Mouse (Mus musculus) cerebellum, adult 11-12 months (tissue): Measurements from ENCODE around the gene Pianp.

Experiments
- DNase-seq: peaks from one replicate; pipeline ENCODE4 v3.0.0; 2022

The Pianp gene

DNA sequence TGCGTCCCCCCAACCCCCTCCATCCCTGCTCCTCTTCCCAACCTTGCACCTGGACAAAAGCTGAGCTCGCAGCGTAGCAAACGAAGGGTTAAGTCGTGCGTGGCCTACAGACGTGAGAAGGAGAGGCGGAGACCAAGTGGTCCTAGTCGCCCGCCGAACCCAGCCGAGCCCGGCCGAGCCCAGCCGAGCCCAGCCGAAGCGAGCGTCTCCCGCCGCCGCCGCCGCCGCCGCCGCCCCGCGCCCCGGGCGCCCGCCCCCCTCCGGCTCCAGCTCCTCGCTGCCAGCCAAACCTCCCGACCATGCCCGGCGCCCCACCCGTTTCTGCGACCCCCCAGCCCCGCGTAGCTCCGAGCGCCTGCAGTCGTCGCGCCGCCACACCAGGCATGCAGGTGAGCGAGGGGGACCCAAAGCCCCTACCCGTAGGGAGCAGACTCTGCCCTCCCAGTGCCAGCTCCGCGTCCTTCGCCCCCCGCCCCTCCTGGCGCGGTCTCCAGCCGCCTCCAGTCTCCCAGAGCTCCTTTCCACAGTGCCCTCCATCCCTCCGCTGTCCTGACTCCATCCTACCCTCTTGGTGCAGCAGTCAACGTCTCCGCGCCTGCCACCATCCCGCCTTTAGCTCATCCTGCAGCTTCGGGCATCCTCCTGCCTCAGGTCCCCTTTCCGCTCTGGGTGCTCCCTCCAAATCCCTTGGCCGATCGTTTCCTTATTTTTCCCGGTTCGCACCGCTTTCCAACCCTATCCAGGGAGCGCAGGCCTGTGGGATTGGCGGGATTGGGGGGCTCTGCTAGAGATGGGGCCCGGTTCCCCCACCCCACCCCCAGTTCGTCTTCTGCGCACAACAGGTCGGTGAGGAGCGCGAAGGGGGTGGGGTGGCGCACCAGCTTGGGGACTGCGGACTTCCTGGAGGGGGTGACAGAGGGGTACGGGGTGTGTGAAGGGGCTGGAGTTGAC lies at the start of gene Pianp:
Pianp (plus strand) TSS at position 144 of the 951 bp plus-strand sequence.
- DNase-seq, result peak; percentile 86

DNA sequence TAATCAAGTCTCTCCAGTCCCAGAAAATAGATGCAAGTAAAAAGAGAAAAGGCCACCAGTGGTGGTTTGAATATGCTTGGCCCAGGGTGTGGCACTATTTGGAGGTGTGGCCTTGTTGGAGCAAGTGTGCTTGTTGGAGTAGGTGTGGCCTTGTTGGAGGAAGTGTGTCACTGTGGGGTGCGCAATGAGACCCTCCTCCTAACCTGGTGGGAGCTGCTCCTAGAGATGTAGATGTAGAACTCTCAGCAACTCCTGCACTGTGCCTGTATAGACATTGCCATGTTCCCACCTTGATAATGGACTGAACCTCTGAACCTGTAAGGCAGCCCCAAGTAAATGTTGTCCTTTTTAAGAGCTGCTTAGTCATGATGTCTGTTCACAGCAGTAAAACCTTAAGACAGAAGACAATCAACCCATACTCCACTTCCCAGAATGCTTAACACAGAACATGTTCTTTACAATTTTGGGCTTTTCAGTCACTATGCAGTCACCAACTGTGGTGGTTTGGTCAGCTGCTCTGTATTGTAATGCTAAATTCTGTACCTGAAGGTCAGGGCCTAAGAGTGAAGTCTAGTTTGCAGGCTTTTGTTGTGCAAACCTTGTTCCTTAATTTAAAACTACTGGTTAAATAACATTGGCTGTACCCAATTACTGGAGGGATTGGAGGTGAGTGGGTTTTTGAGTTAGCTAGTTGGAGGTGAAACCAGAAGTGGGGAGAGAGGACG lies 42.3 kb upstream of the Pianp start:
- DNase-seq, result no peak

DNA sequence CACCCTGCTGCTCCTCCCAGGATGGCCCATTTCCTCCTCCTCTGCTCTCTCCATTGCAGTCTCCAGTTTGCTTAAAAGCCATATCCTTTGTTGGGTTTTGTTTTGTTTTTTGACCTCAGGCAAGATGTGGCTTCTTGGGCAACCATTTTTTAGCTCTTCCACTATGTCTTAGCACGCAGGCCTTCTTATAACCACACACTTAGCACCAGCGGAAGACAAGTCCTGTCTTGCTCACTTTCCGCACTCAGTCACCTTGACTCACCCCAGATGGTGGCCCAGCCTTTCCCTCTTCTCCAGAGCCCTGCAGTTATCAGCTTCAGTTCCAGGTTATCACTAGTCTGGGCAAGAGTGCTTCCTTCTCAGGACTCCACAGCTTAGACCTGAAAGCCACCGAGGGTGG lies 41.3 kb upstream of the Pianp start:
- no peak for DNase-seq

DNA sequence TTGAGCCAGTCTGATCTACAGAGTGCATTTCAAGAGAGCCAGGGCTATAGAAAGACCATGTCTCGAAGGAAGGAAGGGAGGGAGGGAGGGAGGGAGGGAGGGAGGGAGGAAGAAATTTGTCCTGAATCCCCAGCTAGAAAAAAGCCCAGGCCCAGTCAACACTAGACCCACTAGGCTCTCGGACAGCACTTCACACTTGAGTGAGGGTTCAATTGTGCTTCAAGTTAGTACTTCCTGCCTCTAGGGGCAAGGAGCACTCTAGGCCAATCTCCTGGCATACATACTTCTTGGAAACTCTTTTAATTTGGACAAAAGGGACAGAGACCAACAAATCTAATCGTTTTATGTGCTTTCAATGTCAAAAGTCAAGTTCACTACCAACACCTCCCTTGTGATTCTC lies 38.4 kb upstream of the Pianp start:
- DNase-seq, result no peak

DNA sequence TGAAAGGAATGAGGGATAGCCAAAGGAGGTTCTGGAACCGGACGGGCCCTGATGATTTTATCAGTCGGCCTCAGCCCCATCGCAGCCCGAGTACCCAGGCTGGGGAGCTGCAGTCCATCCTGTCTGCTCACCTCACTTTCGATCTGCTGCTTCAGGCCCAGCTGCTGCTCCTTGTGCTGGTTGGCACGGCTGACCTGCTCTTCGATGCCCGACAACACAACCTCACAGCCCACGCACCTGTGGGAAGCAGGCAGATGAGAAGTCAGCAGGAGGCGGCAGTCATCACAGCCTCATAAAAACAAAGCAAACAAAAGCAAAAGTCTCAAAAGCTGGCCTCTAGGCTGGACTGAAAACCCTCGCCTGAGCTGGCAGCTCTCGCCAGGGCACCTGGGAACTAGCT lies 36.5 kb upstream of the Pianp start:
- peak; percentile 17 for DNase-seq

DNA sequence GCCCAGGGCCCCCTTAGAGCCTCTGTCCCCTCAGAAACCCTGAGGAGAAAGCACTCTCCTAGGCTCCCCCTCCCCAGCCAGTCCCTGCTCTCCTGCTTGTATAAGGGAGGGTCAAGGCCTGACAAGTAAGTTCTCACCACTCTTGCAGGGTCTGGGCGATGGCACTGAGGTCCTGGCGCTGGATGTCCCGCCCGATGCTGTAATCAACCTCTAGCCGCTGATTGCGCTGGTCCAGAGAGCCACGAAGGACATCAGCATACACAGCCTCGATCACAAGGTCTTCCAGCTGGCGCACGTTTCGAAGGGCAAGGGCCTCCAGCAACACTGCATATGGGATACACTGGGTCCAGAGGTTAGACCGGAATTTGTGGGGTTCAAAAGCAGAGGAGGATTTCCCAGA lies 35.5 kb upstream of the Pianp start:
- no peak for DNase-seq

DNA sequence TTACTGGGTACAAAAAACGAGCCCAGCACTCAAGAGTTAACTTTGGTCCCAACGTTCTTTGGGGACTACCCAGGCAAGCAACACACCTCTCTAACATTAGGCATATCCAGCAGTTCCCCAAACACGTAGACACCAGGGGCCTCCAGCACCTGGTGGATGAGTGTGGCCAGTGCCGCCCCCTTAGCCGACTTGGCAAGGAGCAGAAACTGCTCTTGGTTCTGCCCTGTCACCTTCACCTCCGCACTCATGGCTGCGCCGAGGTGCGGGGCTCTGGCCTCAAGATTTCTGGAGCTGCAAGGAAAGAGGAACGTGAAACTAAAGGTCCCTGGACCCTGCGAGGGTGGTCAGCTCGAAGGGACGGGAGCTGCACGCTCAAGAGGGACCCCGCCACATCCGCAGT lies 31.9 kb upstream of the Pianp start:
- no peak for DNase-seq

DNA sequence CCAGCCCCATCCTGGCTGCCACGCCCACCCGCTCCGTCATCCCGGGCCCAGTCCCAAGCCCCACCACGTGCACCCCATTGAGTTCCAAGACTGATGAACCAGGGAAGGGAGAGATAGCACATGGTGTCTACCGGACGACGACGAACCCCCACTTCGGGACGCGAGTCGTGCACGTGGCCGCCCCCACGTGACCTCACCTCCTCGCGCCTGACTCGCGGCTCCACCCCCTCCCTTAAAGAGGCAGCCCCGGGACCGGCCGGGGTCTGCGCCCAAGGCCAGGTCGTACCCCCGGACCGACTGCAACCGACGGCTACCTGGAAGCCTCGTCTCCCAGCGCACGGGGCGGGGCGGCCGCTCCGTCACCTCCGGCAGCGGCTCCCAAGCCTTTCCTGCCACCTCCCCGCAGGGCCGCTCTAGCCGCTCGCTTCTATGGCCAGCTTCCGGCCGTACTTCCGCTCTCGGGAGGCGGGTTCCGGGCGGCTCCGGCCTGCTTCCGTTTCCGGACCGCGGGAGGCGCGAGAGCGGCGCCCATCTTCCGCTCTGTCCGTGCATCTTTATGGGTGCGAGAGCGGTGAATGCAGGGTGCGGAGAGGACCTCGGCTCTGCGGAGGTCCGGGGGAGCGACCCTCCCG lies 31.3 kb upstream of the Pianp start, which contains the start of gene Cops7a:
Cops7a (minus strand) TSS at position 451 of the 632 bp plus-strand sequence.
- peak; percentile 95 for DNase-seq

DNA sequence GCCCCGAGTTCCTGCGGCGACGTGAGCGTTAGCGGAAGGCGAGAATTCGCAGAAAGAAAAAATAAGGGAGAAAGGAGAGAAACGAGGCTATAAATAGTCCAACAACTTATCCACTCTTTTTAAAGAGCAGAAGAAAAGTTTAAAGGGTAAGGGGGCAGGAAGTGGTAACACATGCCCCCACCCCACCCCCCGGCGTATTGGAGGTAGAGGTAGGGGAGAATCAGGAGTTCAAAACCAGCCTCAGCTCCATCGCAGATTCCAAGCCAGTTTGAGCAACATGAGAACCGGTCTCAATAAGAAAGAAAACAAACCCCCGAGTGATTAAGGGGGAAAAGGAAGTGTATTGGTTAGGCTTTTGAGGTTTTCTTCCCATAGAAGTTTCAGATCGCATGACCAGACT lies 30.7 kb upstream of the Pianp start:
- DNase-seq, result no peak

DNA sequence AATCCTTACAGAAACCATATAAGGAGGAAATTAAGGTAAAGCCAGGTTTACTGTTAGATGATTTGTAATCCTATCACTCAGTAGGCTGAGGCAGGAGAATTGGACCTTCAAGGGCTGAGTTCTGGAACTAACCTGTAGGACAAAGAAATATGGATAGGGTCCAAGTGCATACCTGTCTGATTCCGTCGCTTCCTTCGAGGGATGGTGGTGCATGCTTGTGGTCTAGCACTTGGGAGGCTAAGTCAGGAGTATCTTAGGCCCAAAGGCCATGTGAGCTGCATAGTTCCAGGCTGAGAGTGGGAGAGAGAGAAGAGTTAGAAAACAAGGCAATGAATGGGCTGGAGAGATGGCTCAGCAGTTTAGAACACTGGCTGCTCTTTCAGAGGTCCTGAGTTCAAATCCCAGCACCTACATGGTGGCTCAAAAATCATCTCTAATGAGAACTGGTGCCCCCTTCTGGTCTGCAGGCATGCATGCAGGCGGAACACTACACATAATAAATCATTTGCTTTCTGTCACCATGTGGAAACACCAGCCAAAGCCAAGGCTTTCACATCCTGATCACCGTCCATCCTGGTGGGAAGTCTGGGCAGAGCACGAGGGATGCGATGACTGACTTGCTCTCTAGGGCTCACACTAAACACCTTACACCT lies 29.9 kb upstream of the Pianp start:
- peak; percentile 28 for DNase-seq

DNA sequence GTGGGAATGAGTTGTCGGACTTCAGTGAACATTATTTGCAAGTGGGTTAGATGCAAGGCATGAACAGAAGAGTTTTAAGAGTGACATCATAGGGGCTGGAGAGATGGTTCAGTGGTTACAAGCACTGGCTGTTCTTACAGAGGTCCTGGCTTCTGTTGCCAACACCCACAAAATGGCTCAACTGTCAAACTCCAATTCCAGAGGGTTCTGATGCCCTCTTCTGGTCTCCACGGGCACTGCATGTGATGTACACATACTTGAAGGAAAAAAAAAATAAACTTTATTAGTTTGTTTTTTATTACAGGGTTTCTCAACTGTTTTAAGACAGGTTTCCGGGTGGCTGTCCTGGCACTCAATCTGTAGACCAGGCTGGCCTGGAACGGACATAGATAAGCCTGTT lies 28.7 kb upstream of the Pianp start:
- DNase-seq, result peak; percentile 36

DNA sequence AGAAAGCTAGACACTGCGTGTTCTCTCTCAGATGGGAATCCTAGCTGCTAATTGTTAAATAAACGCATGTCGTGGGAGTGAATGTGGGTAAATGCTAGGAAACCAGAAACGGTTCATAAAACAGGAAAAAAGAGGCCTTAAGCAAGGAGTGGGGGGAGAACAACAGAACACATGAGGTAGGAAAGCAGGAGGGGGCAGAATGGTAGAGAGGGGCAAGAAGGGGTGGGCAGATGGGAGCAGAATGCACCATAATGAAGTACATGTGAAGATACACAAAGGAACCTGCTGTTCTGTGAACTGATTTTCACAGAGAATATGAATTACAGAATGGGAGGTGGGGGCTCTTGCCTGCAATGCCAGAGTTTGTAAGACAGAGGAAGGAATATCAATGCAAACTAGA lies 4.3 kb upstream of the Pianp start:
- no peak for DNase-seq

DNA sequence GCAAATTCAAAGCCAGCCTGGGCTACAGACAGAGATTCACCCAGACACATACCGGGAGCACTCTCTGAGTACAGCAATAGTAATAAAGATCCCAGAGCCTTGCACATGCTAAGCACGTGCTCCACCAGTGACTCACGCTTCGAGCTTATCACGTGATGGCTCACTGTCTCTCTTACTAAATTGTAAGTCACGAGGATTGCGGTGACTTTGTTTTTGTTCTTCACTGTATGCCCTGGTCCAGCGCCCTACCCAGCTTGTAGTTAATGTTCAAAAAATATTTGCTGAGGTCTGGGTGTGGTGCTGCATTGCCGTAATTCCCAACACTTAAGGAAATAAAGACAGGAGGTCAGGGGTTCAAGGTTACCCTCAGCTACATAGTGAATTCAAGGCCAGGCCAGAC lies 3.1 kb upstream of the Pianp start:
- DNase-seq, result no peak

DNA sequence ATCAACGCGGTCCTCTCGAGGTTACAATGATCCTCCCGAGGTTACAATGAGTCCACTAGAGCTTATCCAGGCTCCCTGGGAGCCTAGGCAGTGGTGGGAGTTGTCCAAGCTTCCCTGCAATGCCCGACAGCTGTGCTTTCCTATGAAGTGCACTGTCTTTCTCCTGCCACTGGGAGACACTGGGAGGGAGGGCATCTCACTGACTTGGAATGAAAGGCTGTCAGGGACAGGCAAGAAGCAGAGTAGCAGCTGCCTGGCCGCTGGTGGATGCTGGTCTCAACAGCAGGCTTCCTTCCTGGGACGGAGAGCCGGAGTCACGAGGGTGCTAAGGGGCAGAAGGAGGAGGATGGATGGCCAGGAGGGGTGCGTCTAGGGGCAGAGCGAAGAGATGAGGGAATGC lies 2.6 kb upstream of the Pianp start:
- no peak for DNase-seq

DNA sequence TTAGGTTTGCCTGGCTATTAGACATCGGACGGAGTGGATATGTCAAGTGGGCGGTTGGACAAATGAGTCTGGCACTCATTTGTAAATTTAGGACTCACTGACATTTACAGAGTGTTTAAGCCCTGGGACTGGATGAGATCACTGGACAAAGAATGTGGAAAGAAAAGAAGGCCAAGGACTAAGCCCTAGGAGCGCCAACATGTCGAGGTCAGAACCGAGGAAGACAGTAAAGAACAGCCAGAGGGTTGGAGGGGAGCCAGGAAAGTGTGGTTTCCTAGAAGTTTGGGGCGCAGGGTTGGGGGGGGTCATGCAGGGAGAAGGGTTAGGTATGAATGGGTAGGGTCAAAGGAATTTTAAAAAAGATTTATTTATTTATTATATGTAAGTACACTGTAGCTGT lies 1.2 kb upstream of the Pianp start:
- no peak for DNase-seq

DNA sequence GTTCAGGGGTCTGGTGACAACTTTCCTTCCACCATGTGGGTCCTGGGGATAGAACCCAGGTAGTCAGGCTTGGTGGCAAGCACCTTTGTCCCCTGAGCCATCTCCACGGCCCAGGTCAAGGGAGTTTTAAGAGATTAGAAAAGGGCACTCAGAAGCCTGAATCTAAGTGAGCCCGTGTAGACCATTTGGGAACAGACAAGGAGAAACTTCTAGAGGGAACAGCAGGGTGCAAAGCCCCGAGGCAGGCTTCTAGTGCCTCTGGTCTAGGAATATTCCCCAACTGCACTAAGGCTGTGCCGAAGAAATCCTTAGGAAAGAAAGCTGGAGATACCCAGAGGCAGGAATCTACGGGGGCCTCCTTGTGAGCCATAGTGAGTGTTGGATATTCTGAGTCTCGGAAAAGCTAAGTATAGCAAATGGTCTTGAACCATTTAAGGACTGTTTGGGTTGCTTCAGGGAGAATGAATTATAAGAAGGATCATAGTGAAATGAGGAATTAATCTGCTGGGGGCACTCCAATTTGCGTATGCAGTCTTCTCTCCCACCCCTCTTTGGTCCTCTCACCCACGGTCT lies 577 bp upstream of the Pianp start:
- no peak for DNase-seq

DNA sequence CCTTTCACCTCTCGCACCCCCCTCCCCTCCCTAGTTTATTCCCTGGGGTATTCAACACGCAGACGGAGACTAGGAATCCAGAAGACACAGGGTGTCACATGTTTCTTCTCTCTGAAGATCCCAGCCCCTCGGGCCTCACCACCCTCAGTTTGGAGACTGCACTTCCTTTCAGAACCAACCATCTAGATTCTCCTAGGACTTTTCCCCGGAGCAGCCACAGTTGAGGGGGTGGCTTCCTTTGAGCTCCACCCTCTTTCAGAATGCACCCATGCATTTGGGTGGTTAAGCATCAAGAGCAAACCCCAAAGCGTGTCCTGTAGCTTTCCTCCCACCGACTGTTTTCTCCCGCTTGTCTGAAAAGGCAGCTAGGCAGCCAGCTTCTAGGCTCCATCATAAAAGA lies 1.6 kb downstream of the Pianp start:
- no peak for DNase-seq

DNA sequence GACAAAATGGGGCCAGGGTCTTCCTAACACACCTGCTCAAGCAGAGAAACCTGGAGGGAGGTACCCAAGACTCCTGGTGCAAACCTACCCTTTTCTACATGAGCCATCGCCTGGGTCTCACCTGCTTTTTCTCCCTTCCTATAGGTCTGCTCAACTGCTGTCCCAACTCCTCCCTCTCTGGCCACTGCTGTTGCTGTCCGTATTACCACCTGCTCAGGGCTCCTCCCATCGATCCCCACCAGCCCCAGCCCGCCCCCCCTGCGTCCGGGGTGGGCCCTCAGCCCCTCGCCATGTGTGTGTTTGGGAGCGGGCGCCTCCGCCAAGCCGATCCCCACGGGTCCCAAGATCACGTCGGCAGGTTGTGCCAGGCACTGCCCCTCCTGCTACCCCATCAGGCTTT lies 2.6 kb downstream of the Pianp start:
- no peak for DNase-seq

DNA sequence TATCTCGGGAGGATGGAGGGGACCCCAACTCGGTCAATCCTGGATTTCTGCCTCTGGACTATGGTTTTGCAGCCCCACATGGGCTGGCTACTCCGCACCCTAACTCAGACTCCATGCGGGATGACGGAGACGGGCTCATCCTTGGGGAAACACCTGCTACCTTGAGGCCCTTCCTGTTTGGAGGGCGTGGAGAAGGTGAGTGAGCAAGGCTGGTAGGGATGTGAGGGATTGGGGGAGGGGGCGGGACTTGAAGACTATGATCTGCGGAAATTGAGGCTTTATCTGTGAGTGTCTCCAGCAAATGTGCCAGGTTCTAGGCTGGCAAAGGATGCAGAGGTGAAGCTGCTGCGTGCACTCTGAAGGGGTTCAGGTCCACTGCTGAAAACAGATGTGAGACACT lies 3.1 kb downstream of the Pianp start:
- DNase-seq, result no peak

DNA sequence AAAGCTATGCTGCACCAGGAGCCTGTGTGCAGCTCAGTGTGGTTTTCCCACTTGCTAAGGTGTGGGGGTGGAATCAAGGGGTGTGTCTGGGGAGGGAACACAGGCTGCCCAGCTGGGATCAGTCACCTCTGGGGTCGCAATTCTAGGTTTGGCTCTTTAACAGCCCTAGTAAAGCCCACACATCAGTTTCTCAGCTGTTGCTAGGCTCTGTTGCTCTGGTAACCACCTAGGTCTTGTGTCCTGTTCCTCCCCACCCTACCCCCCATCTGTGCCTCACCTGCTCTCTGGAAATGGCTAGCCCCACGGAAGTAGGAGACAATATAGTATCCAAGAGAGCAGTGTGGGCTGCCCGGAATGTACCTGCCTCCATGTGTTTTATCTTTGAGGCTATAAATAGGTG lies 7.2 kb downstream of the Pianp start:
- no peak for DNase-seq

DNA sequence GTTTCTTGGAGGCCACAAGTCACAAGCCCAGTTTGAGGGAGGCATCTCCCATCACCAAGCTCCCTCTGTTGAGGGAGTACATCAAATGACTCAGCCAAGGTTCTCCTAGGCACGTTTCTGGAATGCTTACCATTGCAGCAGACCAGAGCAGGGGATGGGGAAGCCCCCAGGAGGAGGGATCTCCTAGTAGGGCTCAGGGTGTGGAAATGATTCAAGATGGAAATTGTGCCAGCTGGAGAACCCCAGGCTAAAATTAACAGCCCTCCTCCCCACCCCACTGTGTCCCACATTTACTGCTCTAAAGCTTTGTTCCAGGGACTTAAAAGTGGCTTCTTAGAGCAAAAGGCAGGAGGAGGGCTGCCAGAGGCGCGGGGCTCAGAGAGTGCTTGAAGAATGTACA lies 8.6 kb downstream of the Pianp start:
- no peak for DNase-seq

DNA sequence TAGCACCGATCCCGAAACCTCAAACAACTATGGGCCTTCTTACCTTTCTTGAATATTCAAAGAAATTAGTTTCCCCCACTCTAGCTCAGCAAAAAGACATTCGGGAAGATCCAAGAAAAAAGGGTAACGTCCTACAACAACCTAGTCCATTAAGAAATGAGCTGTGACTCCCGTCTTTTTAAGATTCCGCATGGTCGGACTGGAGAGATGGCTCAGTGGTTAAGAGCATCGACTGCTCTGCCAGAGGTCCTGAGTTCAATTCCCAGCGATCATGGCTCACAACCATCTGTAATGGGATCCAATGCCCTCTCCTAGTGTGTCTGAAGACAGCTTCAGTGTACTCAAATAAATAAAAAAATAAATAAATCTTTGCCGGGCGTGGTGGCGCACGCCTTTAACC lies 11.6 kb downstream of the Pianp start:
- no peak for DNase-seq

DNA sequence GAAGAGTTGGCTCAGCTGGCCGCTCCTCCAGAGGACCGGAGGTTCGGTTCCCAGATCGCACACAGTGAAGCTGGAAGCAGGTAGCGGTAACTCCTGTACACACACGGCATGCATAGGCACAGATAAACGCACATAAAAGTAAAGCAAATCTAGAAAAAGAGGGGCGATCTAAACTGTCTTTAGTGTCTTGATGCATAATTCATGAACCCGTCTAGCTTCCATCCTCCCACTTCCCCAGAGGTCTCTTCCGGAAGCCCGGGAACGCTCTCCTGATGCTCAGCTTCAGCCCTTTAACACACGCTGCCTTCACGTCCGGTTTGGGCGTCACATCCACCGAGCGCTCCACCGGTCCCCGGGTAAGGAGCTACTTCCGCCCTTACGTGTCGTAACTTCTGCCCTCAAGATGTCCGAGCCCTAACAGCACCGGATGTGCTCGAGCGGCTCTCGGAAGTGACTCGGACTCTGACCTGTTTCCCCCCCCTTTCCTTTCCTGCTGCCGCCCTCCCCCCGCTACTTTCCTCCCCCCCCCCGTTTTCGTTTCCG lies 12.2 kb downstream of the Pianp start:
- DNase-seq, result peak; percentile 99
